Mouse (Mus musculus): ENCODE results near the gene Rps6ka5. TPM values are rescaled to one million over a fixed set of nuclear protein-coding genes. Genes with fewer than 3 reads are reported as not detected.
A peak's percentile ranks its signal among the peaks of the same experiment; 100 is the strongest.

Rps6ka5 gene
- 5.6 and 5.8 TPM in 2 replicates for polyA plus RNA-seq (2014; fragmentation: Nextera tagmentation; extraction: Ambion mirVana)

DNA sequence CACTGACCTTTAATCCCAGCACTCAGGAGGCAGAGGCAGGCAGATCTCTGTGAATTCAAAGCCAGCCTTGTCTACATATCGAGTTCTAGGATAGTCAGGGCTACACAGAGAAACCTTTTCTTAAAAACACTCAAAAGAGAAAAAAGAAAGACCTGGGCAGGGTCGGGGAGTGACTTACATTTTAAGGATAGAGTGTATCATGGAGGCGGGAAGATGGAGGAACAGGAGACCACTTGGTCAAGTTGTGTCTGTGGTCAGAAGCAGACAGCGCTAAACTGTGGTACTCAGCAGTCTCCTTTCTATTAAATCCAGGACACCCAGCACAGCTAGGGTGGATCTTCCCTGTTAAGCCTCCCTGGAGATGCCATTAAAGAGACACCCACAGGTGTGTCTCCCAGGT lies at the start of gene Rps6ka5:
TSS of gene Rps6ka5 (minus strand) at position 333 of the 400 bp plus-strand sequence.
- no peak for ATAC-seq (ENCODE audit: insufficient number of reproducible peaks, insufficient read depth, low FRiP score, low read depth)
- H3K4me2 ChIP-seq (ENCODE audit: low read length): peak within 1 kb of the TSS; percentile 75
- H3K9me3 ChIP-seq (ENCODE audit: control insufficient read depth, low read length): no peaks in the 10 kb centered on the region
- H3K9ac ChIP-seq (ENCODE audit: low read length): no peak within 1 kb of the TSS
- H3K36me3 ChIP-seq (ENCODE audit: control insufficient read depth, insufficient read depth, low read length): no peaks in the 10 kb centered on the region
- H3K27ac ChIP-seq (replicated peaks in 1 of 2; ENCODE audit: control insufficient read depth in 1 of 2, insufficient read depth in 1 of 2, low read depth in 2 of 2, low read length in 2 of 2): no peak within 1 kb of the TSS
- peaks cover 0 to 10% of the 10 kb centered on the region in 2 experiments; a peak in 3 of 4 replicates for H3K4me1 ChIP-seq (ENCODE audit: control insufficient read depth in 2 of 2, insufficient read depth in 2 of 2, low read length in 2 of 2)
- no peak within 1 kb of the TSS for H3K4me3 ChIP-seq (ENCODE audit: control insufficient read depth in 1 of 2, insufficient read depth in 1 of 2, low read depth in 1 of 2, low read length in 2 of 2)
- H3K27me3 ChIP-seq (ENCODE audit: control insufficient read depth, insufficient read depth, low read length): no peaks in the 10 kb centered on the region
- WGBS: 90% methylated on average over 4 of the region's 4 CpGs

DNA sequence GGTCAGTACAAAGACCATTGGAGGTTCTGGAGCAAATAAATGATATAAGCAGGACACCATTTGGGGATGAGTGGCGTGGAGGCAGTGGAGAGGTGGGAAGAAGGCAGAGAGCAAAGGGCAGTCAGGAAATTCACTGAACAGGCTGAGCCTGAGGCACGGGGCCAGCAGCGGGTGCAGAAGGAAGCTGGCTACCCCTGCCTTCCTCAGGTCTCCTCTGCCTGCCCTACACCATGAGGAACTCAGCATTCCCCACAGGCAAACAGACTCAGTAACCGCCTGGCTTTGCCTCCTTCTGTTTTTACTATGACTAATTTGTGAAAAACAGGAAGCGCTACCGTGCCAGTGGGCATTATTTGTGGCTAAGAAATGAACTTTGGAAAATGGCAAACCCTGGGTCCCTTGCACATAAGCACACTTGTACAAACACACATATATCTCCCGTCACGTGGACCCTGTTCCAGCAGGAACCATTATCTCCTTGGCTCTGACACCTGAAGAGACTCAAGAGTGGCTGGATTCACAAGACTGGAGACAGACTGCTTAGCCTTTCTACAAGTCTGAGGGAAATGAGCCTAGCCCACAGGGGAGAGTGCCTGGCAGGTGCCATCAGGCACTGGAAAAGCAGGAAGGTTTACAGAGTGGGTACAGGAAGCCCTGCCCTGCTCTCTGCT lies 49.3 kb upstream of the Rps6ka5 start:
- Histone ChIP-seq H3K36me3 (ENCODE audit: control insufficient read depth, insufficient read depth, low read length) (no peaks in the 10 kb centered on the region), H3K9me3 (ENCODE audit: control insufficient read depth, low read length) (no peaks in the 10 kb centered on the region), H3K4me3 (ENCODE audit: control insufficient read depth in 1 of 2, insufficient read depth in 1 of 2, low read depth in 1 of 2, low read length in 2 of 2) (no peak overlapping the region), H3K27me3 (ENCODE audit: control insufficient read depth, insufficient read depth, low read length) (no peaks in the 10 kb centered on the region), H3K9ac (ENCODE audit: low read length) (no peak overlapping the region), H3K4me2 (ENCODE audit: low read length) (no peak overlapping the region), H3K27ac (replicated peaks in 1 of 2; ENCODE audit: control insufficient read depth in 1 of 2, insufficient read depth in 1 of 2, low read depth in 2 of 2, low read length in 2 of 2) (no peak overlapping the region), H3K4me1 (ENCODE audit: control insufficient read depth in 2 of 2, insufficient read depth in 2 of 2, low read length in 2 of 2) (peaks cover 11 to 14% of the 10 kb centered on the region in 2 experiments)
- no peak for ATAC-seq (ENCODE audit: insufficient number of reproducible peaks, insufficient read depth, low FRiP score, low read depth)
- WGBS: 66% methylated on average over 8 of the region's 8 CpGs

DNA sequence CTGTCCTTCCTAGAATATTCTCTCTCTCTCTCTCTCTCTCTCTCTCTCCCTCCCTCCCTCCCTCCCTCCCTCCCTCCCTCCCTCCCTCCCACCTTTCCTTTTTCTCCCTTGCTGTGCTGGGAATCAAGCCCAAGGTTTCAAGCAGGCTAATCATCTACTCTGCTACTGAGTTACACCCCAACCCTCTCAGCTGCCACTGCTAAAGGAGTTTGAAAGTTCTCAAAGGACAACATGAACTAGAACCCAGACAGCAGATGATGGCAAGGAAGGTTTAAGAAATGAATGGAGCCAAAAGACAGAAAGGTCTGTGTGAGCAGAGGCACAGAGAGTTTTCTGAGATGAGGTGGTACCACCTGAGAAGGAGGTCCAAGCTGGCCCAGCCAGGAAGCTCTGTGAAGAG lies 48.5 kb upstream of the Rps6ka5 start:
- ATAC-seq (ENCODE audit: insufficient number of reproducible peaks, insufficient read depth, low FRiP score, low read depth): no peak

DNA sequence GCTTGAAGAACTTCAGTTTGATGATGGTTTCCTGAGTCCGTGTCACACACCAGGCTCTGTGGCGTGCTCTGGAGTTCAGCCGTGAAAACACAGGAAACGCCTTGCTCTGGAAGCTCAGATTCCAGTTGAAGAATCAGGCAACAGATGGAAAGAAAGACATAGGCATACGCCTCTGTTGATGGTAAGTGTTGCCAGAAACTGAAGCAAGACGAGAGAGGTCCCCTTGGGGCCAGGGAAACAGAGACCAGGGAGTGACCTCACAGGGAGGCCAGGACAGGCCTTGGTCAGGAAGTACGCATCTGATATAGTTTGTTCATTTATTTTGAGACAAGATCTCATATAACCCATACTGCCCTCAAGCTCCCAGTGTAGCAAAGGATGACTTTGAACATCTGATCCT lies 48.0 kb upstream of the Rps6ka5 start:
- WGBS: 61% methylated on average over 7 of the region's 7 CpGs
- no peak overlapping the region for H3K4me3 ChIP-seq (ENCODE audit: control insufficient read depth in 1 of 2, insufficient read depth in 1 of 2, low read depth in 1 of 2, low read length in 2 of 2)
- no peaks in the 10 kb centered on the region for H3K27me3 ChIP-seq (ENCODE audit: control insufficient read depth, insufficient read depth, low read length)
- no peak overlapping the region for H3K27ac ChIP-seq (replicated peaks in 1 of 2; ENCODE audit: control insufficient read depth in 1 of 2, insufficient read depth in 1 of 2, low read depth in 2 of 2, low read length in 2 of 2)
- H3K9me3 ChIP-seq (ENCODE audit: control insufficient read depth, low read length): no peaks in the 10 kb centered on the region
- no peak overlapping the region for H3K9ac ChIP-seq (ENCODE audit: low read length)
- H3K36me3 ChIP-seq (ENCODE audit: control insufficient read depth, insufficient read depth, low read length): no peaks in the 10 kb centered on the region
- H3K4me1 ChIP-seq (ENCODE audit: control insufficient read depth in 2 of 2, insufficient read depth in 2 of 2, low read length in 2 of 2): peaks cover 8 to 12% of the 10 kb centered on the region in 2 experiments
- ATAC-seq (ENCODE audit: insufficient number of reproducible peaks, insufficient read depth, low FRiP score, low read depth): no peak
- H3K4me2 ChIP-seq (ENCODE audit: low read length): no peak overlapping the region

More for the DNA sequence above, 48.5 kb upstream of the Rps6ka5 start:
- no peaks in the 10 kb centered on the region for H3K9me3 ChIP-seq (ENCODE audit: control insufficient read depth, low read length)
- H3K9ac ChIP-seq (ENCODE audit: low read length): no peak overlapping the region
- no peak overlapping the region for H3K4me3 ChIP-seq (ENCODE audit: control insufficient read depth in 1 of 2, insufficient read depth in 1 of 2, low read depth in 1 of 2, low read length in 2 of 2)
- no peaks in the 10 kb centered on the region for H3K36me3 ChIP-seq (ENCODE audit: control insufficient read depth, insufficient read depth, low read length)
- H3K4me1 ChIP-seq (ENCODE audit: control insufficient read depth in 2 of 2, insufficient read depth in 2 of 2, low read length in 2 of 2): peaks cover 11 to 14% of the 10 kb centered on the region in 2 experiments
- no peak overlapping the region for H3K4me2 ChIP-seq (ENCODE audit: low read length)
- H3K27me3 ChIP-seq (ENCODE audit: control insufficient read depth, insufficient read depth, low read length): no peaks in the 10 kb centered on the region
- no peak overlapping the region for H3K27ac ChIP-seq (replicated peaks in 1 of 2; ENCODE audit: control insufficient read depth in 1 of 2, insufficient read depth in 1 of 2, low read depth in 2 of 2, low read length in 2 of 2)

DNA sequence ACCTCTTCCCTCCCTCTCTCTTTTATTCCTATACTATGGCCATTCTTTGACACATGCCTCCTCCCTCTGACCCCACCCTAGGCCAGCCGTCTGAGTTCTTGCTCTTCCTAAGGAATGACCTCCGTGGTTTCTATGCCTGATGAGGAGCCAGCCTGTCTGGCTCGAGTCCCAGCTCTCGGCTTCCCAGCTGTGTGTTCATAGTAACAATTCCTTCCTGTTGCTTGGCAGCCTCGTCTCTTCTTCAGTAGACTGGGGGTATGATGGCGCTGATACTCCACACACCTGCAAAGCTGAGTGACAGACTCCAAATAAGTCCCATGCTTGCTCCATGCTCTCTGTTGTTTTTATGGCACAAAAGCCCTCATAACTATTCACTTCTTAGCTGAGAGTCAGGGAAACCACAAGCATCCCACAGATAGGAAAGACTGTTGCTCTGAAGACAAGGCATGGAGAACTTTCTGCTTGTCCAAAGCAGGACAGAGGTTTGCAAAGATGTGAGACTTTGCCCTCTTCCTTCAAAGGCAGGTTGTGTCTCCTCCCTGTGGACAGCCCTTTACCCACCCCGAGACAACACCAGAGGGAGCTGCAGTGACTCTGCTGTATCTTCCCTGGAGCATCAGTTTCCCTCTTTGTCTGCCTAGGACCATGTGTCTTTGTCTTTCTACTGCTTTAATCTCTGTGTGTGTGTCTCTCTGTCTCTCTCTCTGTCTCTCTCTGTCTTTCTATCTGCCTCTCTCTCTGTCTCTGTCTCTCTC lies 45.6 kb upstream of the Rps6ka5 start:
- H3K27ac ChIP-seq (replicated peaks in 1 of 2; ENCODE audit: control insufficient read depth in 1 of 2, insufficient read depth in 1 of 2, low read depth in 2 of 2, low read length in 2 of 2): no peak overlapping the region
- no peak overlapping the region for H3K9ac ChIP-seq (ENCODE audit: low read length)
- H3K4me1 ChIP-seq (ENCODE audit: control insufficient read depth in 2 of 2, insufficient read depth in 2 of 2, low read length in 2 of 2): peaks cover 0 to 2% of the 10 kb centered on the region in 2 experiments; a peak in 2 of 4 replicates
- no peak overlapping the region for H3K4me3 ChIP-seq (ENCODE audit: control insufficient read depth in 1 of 2, insufficient read depth in 1 of 2, low read depth in 1 of 2, low read length in 2 of 2)
- ATAC-seq (ENCODE audit: insufficient number of reproducible peaks, insufficient read depth, low FRiP score, low read depth): no peak
- no peaks in the 10 kb centered on the region for H3K36me3 ChIP-seq (ENCODE audit: control insufficient read depth, insufficient read depth, low read length)
- WGBS: 32% methylated on average over 7 of the region's 7 CpGs
- no peak overlapping the region for H3K4me2 ChIP-seq (ENCODE audit: low read length)
- no peaks in the 10 kb centered on the region for H3K9me3 ChIP-seq (ENCODE audit: control insufficient read depth, low read length)
- no peaks in the 10 kb centered on the region for H3K27me3 ChIP-seq (ENCODE audit: control insufficient read depth, insufficient read depth, low read length)

DNA sequence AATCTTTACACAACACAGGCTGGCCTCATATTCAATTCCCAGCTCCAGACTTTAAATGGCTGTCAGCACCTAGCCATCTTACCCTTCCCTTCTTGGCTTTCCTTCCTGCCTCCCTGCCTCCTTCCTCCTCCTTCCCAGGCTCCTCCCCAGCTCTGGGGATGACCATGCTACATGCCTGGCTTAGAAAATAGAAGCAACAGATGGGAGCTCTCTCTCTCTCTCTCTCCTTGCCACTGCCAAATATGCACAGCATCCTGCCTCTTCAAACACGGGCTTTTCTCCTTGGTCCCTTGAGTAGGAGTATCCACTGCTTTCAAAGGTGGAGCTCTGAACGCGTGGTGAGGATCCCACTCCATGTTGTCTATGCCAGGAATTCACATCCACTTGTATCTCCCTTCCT lies 44.0 kb upstream of the Rps6ka5 start:
- H3K9ac ChIP-seq (ENCODE audit: low read length): no peak overlapping the region
- H3K4me3 ChIP-seq (ENCODE audit: control insufficient read depth in 1 of 2, insufficient read depth in 1 of 2, low read depth in 1 of 2, low read length in 2 of 2): no peak overlapping the region
- H3K36me3 ChIP-seq (ENCODE audit: control insufficient read depth, insufficient read depth, low read length): no peaks in the 10 kb centered on the region
- H3K4me1 ChIP-seq (ENCODE audit: control insufficient read depth in 2 of 2, insufficient read depth in 2 of 2, low read length in 2 of 2): no peaks in the 10 kb centered on the region; a peak in 1 of 4 replicates
- no peak overlapping the region for H3K27ac ChIP-seq (replicated peaks in 1 of 2; ENCODE audit: control insufficient read depth in 1 of 2, insufficient read depth in 1 of 2, low read depth in 2 of 2, low read length in 2 of 2)
- no peak for ATAC-seq (ENCODE audit: insufficient number of reproducible peaks, insufficient read depth, low FRiP score, low read depth)
- H3K27me3 ChIP-seq (ENCODE audit: control insufficient read depth, insufficient read depth, low read length): no peaks in the 10 kb centered on the region
- WGBS: 70% methylated on average over 3 of the region's 3 CpGs
- H3K9me3 ChIP-seq (ENCODE audit: control insufficient read depth, low read length): no peaks in the 10 kb centered on the region
- no peak overlapping the region for H3K4me2 ChIP-seq (ENCODE audit: low read length)

DNA sequence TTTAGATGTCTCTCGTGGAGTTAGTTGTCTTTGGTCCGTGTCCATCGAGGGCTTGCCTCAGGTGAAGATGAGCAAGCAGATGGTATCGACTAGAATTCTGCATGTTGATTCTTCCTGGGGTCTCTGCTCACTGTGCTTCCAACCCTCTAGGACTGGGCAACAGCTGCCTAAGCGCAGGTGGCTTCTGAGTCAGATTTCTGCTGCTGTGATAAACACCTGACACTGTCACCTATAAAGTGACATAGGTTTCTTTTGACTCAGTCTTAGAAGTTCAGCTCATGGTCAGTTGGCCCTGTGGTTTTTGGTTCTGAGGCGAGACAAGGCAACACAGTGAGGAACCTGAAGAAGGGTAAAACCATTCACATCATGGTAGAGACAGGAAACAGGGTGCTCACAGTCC lies 43.1 kb upstream of the Rps6ka5 start:
- no peak for ATAC-seq (ENCODE audit: insufficient number of reproducible peaks, insufficient read depth, low FRiP score, low read depth)
- H3K9me3 ChIP-seq (ENCODE audit: control insufficient read depth, low read length): no peaks in the 10 kb centered on the region
- no peaks in the 10 kb centered on the region for H3K27me3 ChIP-seq (ENCODE audit: control insufficient read depth, insufficient read depth, low read length)
- no peak overlapping the region for H3K4me2 ChIP-seq (ENCODE audit: low read length)
- 81% methylated on average over 6 of the region's 6 CpGs for WGBS
- no peak overlapping the region for H3K27ac ChIP-seq (replicated peaks in 1 of 2; ENCODE audit: control insufficient read depth in 1 of 2, insufficient read depth in 1 of 2, low read depth in 2 of 2, low read length in 2 of 2)
- no peak overlapping the region for H3K4me3 ChIP-seq (ENCODE audit: control insufficient read depth in 1 of 2, insufficient read depth in 1 of 2, low read depth in 1 of 2, low read length in 2 of 2)
- H3K4me1 ChIP-seq (ENCODE audit: control insufficient read depth in 2 of 2, insufficient read depth in 2 of 2, low read length in 2 of 2): no peaks in the 10 kb centered on the region; a peak in 1 of 4 replicates
- no peak overlapping the region for H3K9ac ChIP-seq (ENCODE audit: low read length)
- H3K36me3 ChIP-seq (ENCODE audit: control insufficient read depth, insufficient read depth, low read length): no peaks in the 10 kb centered on the region

All from heart, embryonic 14.5 days (tissue).